Mouse (Mus musculus) testis, postnatal 14 days (tissue): Measurements from ENCODE around the gene Gne.

Experiments used
- DNase-seq: peaks from one replicate; pipeline ENCODE4 v3.0.0; 2021; ENCODE audit warnings: low spot score

Gene Gne

GRCm38 (mm10) chr4:44083945-44084344, at the start of gene Gne:
Gne (minus strand) TSS chr4:44084177.
- DNase-seq: peak; percentile 42

- no peak for DNase-seq
Observed at GRCm38 (mm10) chr4:44126805-44127204, 42.8 kb upstream of the Gne start.

DNA sequence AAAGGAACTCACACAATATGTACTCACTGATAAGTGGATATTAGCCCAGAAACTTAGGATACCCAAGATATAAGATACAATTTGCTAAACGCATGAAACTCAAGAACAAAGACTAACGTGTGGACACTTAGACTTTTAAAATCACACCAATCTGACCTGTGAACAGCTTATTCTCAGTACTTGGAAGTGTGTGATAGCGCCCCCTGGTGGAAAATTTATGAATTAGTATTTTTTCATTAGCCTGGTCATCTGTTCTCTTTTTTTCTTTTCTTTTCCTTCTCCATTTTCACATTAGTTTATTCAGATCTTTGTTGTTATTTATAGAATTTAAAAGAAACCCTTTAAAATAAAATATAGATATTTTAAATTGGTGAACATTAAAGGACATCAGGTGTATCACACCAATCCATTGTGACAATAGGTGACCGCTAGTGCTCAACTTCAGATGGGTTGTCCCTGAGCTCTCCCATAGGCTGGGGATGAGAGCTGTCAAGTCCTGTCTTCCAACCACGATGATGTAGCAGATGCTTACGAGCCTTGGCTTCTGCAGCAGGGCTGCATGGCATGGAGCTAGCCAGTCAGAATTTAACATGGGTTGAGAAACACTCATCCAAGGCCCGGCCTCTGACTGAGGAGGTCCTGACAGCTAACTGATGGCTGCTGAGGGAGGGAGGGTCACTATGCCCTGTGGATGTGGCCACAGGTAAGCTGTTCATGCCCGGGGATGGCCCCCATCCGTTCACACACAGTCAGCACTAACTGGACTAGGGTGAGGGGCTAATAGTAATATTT, 35.6 kb upstream of the Gne start:
- DNase-seq: no peak

GRCm38 (mm10) chr4:44115046-44115445, 31.1 kb upstream of the Gne start:
- no peak for DNase-seq

DNA sequence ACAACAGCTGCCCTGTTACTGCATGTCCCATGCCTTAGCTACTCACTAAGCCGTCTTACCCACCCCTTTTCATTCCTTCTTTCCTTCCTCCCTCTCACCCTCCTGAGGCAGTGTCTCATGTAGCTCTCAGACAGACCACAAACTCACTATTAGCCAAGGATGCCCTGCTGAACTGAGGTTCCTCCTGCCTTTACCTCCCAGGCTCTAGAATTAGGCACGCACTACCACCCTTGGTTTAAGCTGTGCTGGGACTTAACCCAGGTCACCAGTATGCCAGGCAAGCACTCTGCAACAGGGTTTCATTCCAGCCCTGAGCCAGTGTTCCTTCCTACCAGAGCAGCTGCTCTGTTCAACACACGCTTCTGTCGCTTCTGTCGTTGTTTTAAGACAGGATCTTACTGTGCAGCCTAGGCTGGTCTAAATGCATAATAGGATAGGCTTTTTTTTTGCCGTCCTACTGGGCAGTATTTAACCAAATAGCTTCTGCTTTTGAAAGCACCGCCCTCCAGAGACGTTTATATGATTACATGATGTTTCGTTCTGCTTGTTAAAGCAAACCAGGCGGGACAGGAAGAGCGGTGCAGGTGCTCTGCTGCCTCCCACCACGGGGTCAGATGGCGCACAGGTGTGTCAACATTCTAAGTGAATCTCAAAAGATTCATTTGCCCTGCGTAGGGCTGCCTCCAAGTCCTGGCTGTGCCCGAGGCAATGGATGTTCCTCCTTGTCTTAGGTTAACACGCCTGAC, 29.6 kb upstream of the Gne start:
- DNase-seq: no peak

GRCm38 (mm10) chr4:44112741-44113140, 28.8 kb upstream of the Gne start:
- no peak for DNase-seq

GRCm38 (mm10) chr4:44110771-44111170, 26.8 kb upstream of the Gne start:
- DNase-seq: no peak

DNA sequence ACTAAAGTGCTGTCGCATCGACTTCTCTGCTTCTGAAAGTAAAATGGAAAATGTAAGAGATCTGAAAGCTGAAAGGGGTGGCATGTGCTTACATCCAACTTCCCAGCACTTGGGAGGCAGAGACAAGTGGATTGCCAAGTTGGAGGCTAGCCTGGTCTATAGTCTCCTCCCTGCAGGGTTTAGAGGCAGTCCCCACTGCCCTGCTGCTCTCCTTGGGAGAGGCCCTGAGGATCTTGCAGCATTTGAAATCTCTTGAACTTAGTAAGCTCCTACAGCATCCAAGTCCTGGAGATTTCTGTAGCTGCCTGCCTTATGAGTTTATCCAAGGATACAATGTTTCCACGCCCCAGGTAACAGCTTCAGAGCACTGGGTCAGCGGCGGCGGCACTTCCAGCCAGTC, 24.3 kb upstream of the Gne start:
- no peak for DNase-seq

DNA sequence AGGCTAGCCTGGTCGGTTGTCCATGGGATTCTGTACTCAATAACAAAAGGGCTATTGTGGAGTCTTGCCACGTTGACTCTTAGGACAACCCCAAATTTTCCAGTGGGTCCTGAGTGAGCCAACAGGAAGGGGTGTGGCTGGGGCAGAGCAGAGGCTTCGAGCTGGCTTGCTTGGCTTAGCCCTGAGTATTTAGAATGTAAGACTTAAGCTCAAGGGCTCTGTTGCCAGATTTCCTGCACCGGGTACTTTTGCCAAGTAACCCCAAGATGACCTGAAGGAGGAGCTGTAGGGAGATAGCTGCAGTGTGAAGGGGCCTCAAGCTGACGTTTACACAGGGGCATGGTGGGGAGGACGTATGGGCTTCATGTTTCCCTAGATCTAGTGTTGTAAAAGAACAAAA, 23.4 kb upstream of the Gne start:
- no peak for DNase-seq

GRCm38 (mm10) chr4:44106297-44106821, 22.4 kb upstream of the Gne start:
- no peak for DNase-seq

DNA sequence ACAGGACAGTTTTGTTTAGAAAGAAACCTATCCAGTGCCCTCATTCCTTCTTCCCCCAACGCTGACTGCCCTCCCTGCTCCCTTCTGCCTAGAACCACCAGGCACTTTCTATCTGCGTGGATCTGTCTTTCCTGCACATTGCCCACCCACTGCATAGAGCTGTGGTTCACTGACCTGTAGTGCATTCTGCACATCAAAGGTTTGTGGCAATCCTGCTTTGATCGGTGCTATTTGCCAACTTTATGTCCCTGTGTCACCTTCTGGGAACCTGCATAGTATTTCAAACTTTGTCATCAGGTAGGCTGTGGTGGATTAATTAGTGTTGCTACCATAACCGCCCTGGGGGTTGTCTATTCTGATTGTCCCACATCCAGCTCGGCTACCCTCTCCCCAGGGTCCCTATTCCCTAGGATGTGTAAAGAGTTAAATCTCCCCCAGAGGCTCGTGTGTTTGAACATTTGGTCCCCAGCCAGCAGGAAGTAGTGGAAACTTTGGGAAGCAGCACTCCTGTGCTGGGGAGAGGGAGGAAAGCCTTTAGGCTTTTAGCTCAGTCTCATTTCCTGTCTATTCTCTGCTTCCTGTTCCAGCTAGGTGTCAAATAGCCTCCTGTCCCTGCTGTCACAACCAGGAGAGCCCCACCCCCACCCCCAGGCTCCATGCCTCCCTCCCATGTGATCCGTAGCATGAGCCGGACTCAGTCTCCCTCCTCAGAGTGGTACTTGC, 20.4 kb upstream of the Gne start:
- DNase-seq: no peak

- DNase-seq: no peak
Observed at GRCm38 (mm10) chr4:44103620-44104019, 19.6 kb upstream of the Gne start.

GRCm38 (mm10) chr4:44097576-44098335, 13.8 kb upstream of the Gne start:
- no peak for DNase-seq

- no peak for DNase-seq
Observed at GRCm38 (mm10) chr4:44094475-44094874, 10.5 kb upstream of the Gne start.

DNA sequence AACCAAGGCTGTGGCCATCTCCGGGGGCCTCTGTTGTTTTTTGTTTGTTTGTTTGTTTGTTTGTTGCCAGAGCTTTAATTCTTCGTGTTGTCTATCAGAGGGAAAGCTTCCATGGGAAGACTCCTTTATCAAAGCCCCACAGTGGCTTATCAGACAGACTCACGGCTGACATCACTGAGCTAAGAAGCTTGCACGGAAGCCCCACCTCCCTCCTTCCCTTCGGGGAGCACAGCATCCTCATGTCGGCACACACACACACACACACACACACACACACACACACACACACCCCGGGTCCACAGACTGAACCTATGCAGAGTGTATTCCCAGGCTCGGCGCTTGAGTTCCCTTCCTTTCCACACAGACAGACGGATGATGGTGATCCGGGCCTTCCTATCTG, 8.4 kb upstream of the Gne start:
- DNase-seq: no peak

DNA sequence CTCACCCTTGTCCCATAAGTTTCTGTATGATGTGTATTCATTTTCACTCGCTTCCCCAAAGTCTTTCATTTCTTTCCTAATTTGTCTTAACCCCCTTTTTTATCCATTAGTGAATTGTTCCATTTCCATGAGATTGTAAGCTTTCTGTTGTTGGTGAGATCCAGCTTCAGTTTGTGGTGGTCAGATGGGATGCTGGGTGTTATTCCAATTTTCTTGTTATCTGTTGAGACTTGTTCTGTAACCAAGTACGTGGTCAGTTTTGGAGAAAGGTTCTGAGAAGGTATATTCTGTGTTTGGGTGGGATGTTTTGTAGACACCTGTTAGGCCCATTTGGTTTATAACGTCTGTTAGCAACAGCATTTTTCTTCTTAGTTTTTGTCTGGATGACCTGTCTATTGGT, 1.6 kb upstream of the Gne start:
- no peak for DNase-seq

DNA sequence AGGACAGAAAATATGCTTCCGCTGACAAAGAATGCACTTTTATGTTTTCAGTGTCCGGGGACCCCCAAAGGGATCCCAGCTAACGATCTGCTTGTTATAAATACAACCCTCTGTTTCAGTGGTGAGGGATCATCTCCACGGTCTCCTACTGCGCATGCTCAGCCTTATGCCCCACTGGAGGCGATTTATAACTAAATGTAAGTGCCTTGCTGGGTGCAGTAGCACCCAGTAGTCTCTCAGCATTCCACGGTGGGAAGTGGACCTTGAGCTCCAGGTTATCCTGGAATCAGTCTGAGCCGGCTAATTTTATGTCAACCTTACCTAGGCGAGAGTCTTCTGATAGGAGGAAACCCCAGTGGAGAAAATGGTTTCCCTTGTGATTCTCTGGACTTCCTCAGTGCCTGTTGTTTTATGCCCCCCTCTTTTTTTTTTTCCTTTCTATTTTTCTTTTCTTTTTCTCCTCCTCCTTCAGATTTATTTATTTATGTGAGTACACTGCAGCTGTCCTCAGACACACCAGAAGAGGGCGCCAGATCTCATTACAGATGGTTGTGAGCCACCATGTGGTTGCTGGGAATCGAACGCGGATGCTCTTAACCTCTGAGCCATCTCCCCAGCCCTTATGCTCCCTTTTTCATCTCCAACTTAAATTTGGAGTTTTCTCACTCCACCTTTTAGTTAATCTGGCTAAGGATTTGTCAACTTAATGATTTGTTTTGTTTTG, 787 bp upstream of the Gne start:
- no peak for DNase-seq

- DNase-seq: no peak
Observed at GRCm38 (mm10) chr4:44078358-44078933, 5.5 kb downstream of the Gne start.

GRCm38 (mm10) chr4:44074422-44074821, 9.6 kb downstream of the Gne start:
- DNase-seq: no peak

GRCm38 (mm10) chr4:44073799-44074198, 10.2 kb downstream of the Gne start:
- DNase-seq: no peak
